Mouse (Mus musculus): Measurements from ENCODE around the gene Myo18b.

DNA sequence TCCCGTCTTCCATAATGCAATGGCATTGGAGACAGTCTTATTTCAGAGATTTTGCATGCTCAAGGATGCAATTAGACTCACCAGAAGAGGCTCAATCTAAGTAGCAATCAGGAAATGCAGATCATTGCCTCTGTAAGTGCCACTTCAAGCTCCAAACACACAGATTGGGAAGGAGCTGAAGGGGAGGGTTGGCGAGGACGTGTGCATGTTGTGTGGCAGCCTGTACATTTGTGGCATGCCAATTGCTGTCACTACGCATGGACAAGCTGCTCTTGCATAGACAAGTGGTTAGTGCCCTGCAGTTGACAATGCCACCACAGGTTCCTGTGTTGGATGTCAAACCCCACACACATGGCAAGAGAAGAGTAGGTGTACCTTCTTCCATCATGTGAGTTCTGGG lies 88.5 kb downstream of the Myo18b start:
- TF ChIP-seq POLR2A (IDR thresholded peaks at IDR 0.05; ENCODE audit: low read depth, low read length) (no peak), CTCF (IDR thresholded peaks at IDR 0.05; ENCODE audit: borderline replicate concordance, insufficient read depth, low read length) (no peak)

Measured in embryonic fibroblast, embryonic 13.5 days (primary cell).